Mouse (Mus musculus) kidney, adult 2 months (tissue): ENCODE data around the gene Gata2.
A peak's percentile ranks its signal among the peaks of the same experiment; 100 is the strongest.

ENCODE experiments used
- CTCF ChIP-seq: fragments of 200-500 bp; conservative IDR thresholded peaks from 2 replicates; pipeline ENCODE4 v1.5.1; 2011; ENCODE audit warnings: low read depth, mild to moderate bottlenecking, control low read depth, low read length, moderate library complexity, mixed read lengths; ENCODE audit not compliant: insufficient read depth, insufficient read length
- POLR2A ChIP-seq: fragments of 200-500 bp; IDR thresholded peaks from one replicate; pipeline ENCODE4 v1.6.1; 2011; ENCODE audit warnings: low read depth, low read length, control low read depth

DNA sequence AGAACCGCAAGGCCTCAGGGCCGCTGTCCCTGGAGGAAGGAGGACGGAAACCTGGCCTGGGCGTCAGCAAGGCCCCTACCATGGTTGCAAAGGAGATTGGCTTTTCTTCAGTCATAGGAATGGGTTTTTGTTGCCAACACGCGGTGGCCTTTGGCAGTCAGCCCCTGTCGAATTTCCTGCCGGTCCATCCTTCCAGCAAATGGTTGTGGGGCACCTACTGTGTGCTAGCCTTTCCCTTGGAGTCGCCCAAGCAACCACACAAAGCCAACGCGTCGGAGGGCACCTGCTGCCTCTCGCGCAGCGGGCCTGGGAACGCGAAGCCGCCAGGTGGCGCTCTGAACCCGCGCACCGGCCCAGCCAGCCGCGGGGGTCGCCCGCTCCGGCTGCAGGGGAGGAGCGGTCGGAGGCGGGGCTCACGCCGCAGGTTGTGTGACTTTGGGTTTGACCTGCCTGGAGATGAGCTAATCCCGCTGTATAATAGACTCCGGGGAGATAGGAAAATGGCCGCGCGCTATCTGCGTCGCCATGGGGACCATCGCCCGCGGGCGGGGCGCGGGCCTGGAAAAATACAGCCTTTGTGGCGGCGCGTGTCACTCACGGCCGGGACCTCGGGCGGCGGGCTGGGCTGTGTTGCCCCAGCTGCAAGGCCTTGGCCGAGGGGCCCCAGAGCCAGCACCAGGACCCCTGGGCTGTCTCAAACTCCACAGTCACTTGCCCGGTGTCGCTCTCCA, 4.2 kb upstream of the Gata2 start:
- TF ChIP-seq CTCF: peak; percentile 77
- TF ChIP-seq POLR2A: no peak
